Comparison of ENCODE assay signal across 18 mouse cellular contexts in genomic region chr15:89285004-89285403, GRCm38 (mm10). TPM values are rescaled to one million over a fixed set of nuclear protein-coding genes. Genes with fewer than 3 reads are reported as not detected.
A peak's percentile ranks its signal among the peaks of the same experiment; 100 is the strongest.
DNase-seq lines count a peak whose midpoint lies in the region; ATAC-seq and TF ChIP-seq lines count a peak whose summit lies in the region.
"Had no signal": no experiment of that assay in that cellular context is flagged by ENCODE, and none has a peak within 500 bp of the region (broad histone marks: within the 10 kb centered on the region; RNA-seq: fewer than 3 reads in every experiment).

No protein-coding gene starts in this region.

- H3K4me1 ChIP-seq in kidney, embryonic 14.5 days (ENCODE audit: control insufficient read depth, insufficient read depth, low read length), result no peaks in the 10 kb centered on the region
- H3K4me1 ChIP-seq in liver, embryonic 16.5 days (ENCODE audit: control insufficient read depth, low read depth, low read length), result peaks cover 28% of the 10 kb centered on the region

- no peaks in the 10 kb centered on the region for H3K27me3 ChIP-seq in kidney, embryonic 14.5 days (ENCODE audit: control insufficient read depth, insufficient read depth, low read length)
- H3K27me3 ChIP-seq in liver, embryonic 16.5 days (ENCODE audit: control insufficient read depth, insufficient read depth, low read depth, low read length), result no peaks in the 10 kb centered on the region
- H3K27me3 ChIP-seq: megakaryocyte, embryonic 14.5 days had no signal

- peak; percentile 67 for DNase-seq in cerebellum, adult 9-11 months
- DNase-seq in cerebellum, postnatal 4 days (ENCODE audit: low spot score in 2 of 2), result no peak
- DNase-seq in kidney, adult 9 months, result peak; percentile 32
- DNase-seq in brain, embryonic 14.5 days (ENCODE audit: low read depth), result peak; percentile 38
- DNase-seq in adrenal gland, postnatal 25 days, result no peak
- no peak for DNase-seq in left cerebral cortex, adult 8-10 months (ENCODE audit: low spot score in 2 of 2)
- DNase-seq: heart, adult 2 months; lung, adult 18-20 months; thymus, postnatal 36 days had no signal

- no peak overlapping the region for H3K9ac ChIP-seq in kidney, embryonic 14.5 days (ENCODE audit: low read depth, low read length)
- H3K9ac ChIP-seq in liver, embryonic 16.5 days (ENCODE audit: low read depth, low read length), result no peak overlapping the region

- H3K27ac ChIP-seq in kidney, embryonic 14.5 days (ENCODE audit: low read depth, low read length), result no peak overlapping the region
- peak overlapping the region; percentile 87 for H3K27ac ChIP-seq in liver, embryonic 16.5 days (ENCODE audit: low read length)
- H3K27ac ChIP-seq: heart, adult 2 months had no signal

- H3K4me3 ChIP-seq in kidney, embryonic 14.5 days (ENCODE audit: low read length), result no peak overlapping the region
- no peak overlapping the region for H3K4me3 ChIP-seq in liver, embryonic 16.5 days (ENCODE audit: low read depth, low read length)
- H3K4me3 ChIP-seq: heart, adult 2 months had no signal

- no peak for TF ChIP-seq POLR2A in brain, embryonic 14.5 days (IDR thresholded peaks at IDR 0.05; ENCODE audit: borderline replicate concordance, extremely low read depth, insufficient read depth, insufficient read length, poor library complexity, severe bottlenecking)

- no peak for ATAC-seq in kidney, embryonic 14.5 days (ENCODE audit: low FRiP score, low TSS enrichment)
- peak; percentile 81 for ATAC-seq in liver, embryonic 16.5 days (ENCODE audit: low read depth)

- peaks cover 80% of the 10 kb centered on the region for H3K36me3 ChIP-seq in kidney, embryonic 14.5 days (ENCODE audit: control insufficient read depth, insufficient read depth, low read length)
- peaks cover 42% of the 10 kb centered on the region for H3K36me3 ChIP-seq in liver, embryonic 16.5 days (ENCODE audit: control insufficient read depth, insufficient read depth)

- TF ChIP-seq CTCF in brain, embryonic 14.5 days (IDR thresholded peaks at IDR 0.05; ENCODE audit: borderline replicate concordance, extremely low read depth, insufficient read depth, insufficient read length), result no peak

- H3K9me3 ChIP-seq in kidney, embryonic 14.5 days (ENCODE audit: control insufficient read depth, low read length), result no peaks in the 10 kb centered on the region
- no peaks in the 10 kb centered on the region for H3K9me3 ChIP-seq in liver, embryonic 16.5 days (replicated peaks; ENCODE audit: control insufficient read depth, low read length)
- H3K9me3 ChIP-seq: G1E; megakaryocyte, embryonic 14.5 days had no signal

- H3K4me2 ChIP-seq in kidney, embryonic 14.5 days (replicated peaks; ENCODE audit: low read depth, low read length), result no peak overlapping the region
- H3K4me2 ChIP-seq in liver, embryonic 16.5 days (ENCODE audit: low read depth, low read length), result peak overlapping the region; percentile 53

RNA-seq across cellular contexts. Expression of gene Sbf1, which starts 30.1 kb away (rescaled TPM):
- polyA plus RNA-seq in kidney, embryonic 14.5 days (2014; fragmentation: Nextera tagmentation; extraction: Ambion mirVana), result 55.6 and 62.0 TPM in 2 replicates
- 186 and 229 TPM in 2 replicates for polyA plus RNA-seq in brain, embryonic 14.5 days (2012; rRNA removed)
- 20.7 and 23.1 TPM in 2 replicates for polyA plus RNA-seq in liver, embryonic 16.5 days (2015; fragmentation: Nextera tagmentation; extraction: Ambion mirVana)
- total RNA-seq in adrenal gland, postnatal 25 days (2021), result 101 and 107 TPM in 2 replicates
- total RNA-seq in left cerebral cortex, adult 8-10 months (2022), result 100 to 1,000 TPM; 230 to 240 (median 238) TPM

RNA-seq across cellular contexts. Expression of gene Adm2, which starts 37.5 kb away (rescaled TPM):
- polyA plus RNA-seq in kidney, embryonic 14.5 days (2014; fragmentation: Nextera tagmentation; extraction: Ambion mirVana), result 0.43 and 0.44 TPM in 2 replicates
- 0.11 TPM in 1 of 2 replicates, not detected in the other for polyA plus RNA-seq in brain, embryonic 14.5 days (2012; rRNA removed)
- polyA plus RNA-seq in liver, embryonic 16.5 days (2015; fragmentation: Nextera tagmentation; extraction: Ambion mirVana), result 1.9 and 2.6 TPM in 2 replicates
- not detected in 2 replicates for total RNA-seq in adrenal gland, postnatal 25 days (2021)
- total RNA-seq in left cerebral cortex, adult 8-10 months (2022), result not detected
- total RNA-seq: G1E; heart, adult 2 months; heart, postnatal 25 days; left cerebral cortex, postnatal 10 days had no signal
- polyA plus RNA-seq: frontal cortex, adult 2 months; heart, adult 2 months had no signal

RNA-seq across cellular contexts. Expression of gene Miox, which starts 49.2 kb away (rescaled TPM):
- 0.76 TPM in 1 of 2 replicates, not detected in the other for polyA plus RNA-seq in kidney, embryonic 14.5 days (2014; fragmentation: Nextera tagmentation; extraction: Ambion mirVana)
- not detected in 2 replicates for polyA plus RNA-seq in brain, embryonic 14.5 days (2012; rRNA removed)
- polyA plus RNA-seq in liver, embryonic 16.5 days (2015; fragmentation: Nextera tagmentation; extraction: Ambion mirVana), result 8.6 and 8.9 TPM in 2 replicates
- total RNA-seq in adrenal gland, postnatal 25 days (2021), result not detected in 2 replicates
- not detected for total RNA-seq in left cerebral cortex, adult 8-10 months (2022)
- total RNA-seq: heart, adult 2 months; heart, postnatal 25 days; left cerebral cortex, postnatal 10 days had no signal
- polyA plus RNA-seq: C2C12; frontal cortex, adult 2 months; G1E; heart, adult 2 months; intestine, embryonic 14.5 days had no signal

Comparison
In these comparisons a context has a peak if more than half of its experiments do, and no peak if none do; other contexts are left out.
1. DNase-seq: peak in cerebellum, adult 9-11 months (single experiment), kidney, adult 9 months (single experiment) and brain, embryonic 14.5 days (single experiment); none in cerebellum, postnatal 4 days (0 of 2), adrenal gland, postnatal 25 days (single experiment) and left cerebral cortex, adult 8-10 months (0 of 2).